Mouse (Mus musculus): ENCODE measurements around the gene Capn15. TPM values are rescaled to one million over a fixed set of nuclear protein-coding genes. Genes with fewer than 3 reads are reported as not detected.

Capn15 gene
- total and polyA plus RNA-seq, 3 experiments = 5.6 to 16.2 TPM; not detected in 1

DNA sequence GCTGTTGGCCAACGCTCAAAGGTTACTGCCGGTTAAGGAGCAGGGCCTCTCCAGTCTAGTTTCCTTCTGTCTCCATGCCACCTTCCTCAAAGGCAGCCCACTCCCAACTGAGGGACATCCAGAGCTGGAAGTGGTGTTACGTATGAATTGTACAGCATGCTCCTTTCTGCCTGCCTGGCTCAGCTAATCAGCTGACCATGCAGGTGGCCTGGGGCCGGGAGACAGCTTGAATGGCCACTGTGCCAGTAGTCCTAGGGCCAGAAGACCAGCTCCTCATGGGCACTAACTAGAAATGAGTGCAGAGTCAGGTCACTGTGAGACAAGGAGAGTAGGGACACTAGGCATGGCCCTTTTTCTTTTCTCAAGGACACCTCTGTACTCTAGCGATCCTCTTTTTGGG is 32.4 kb downstream of the Capn15 start:
- Histone ChIP-seq H3K27me3 (ENCODE audit: control insufficient read depth in 1 of 2, insufficient read depth in 2 of 2, low read length in 2 of 2) (no peaks in the 10 kb centered on the region), H3K4me1 (ENCODE audit: control insufficient read depth in 1 of 2, insufficient read depth in 2 of 2, low read length in 2 of 2) (no peaks in the 10 kb centered on the region), H3K4me3 (ENCODE audit: control insufficient read depth in 1 of 2, insufficient read depth in 1 of 2, low read depth in 2 of 2, low read length in 2 of 2) (no peak overlapping the region), H3K27ac (ENCODE audit: control insufficient read depth, low read depth, low read length) (no peak overlapping the region), H3K9me3 (replicated peaks; ENCODE audit: insufficient read depth, low read length) (no peaks in the 10 kb centered on the region), H3K36me3 (ENCODE audit: control insufficient read depth in 1 of 2, insufficient read depth in 2 of 2, low read length in 2 of 2) (no peaks in the 10 kb centered on the region; a peak in 1 of 4 replicates), H3K9ac (ENCODE audit: control insufficient read depth, low read depth, low read length, poor library complexity, severe bottlenecking) (no peak overlapping the region), H3K79me2 (ENCODE audit: control insufficient read depth, insufficient read depth, low read length, poor library complexity) (no peaks in the 10 kb centered on the region)
- no peak for DNase-seq (ENCODE audit: low read depth, low spot score)
- TF ChIP-seq USF2 (IDR thresholded peaks at IDR 0.05; ENCODE audit: borderline replicate concordance in 1 of 2, insufficient read depth in 1 of 2, low read depth in 1 of 2, low read length in 2 of 2) (no peak), USF1 (IDR thresholded peaks at IDR 0.05; ENCODE audit: low read depth, low read length) (no peak), GATA1 (IDR thresholded peaks at IDR 0.05; ENCODE audit: low read depth, low read length) (no peak), ZMIZ1 (IDR thresholded peaks at IDR 0.05; ENCODE audit: low read depth, low read length) (no peak), RCOR1 (IDR thresholded peaks at IDR 0.05; ENCODE audit: low read depth, low read length) (no peak)

DNA sequence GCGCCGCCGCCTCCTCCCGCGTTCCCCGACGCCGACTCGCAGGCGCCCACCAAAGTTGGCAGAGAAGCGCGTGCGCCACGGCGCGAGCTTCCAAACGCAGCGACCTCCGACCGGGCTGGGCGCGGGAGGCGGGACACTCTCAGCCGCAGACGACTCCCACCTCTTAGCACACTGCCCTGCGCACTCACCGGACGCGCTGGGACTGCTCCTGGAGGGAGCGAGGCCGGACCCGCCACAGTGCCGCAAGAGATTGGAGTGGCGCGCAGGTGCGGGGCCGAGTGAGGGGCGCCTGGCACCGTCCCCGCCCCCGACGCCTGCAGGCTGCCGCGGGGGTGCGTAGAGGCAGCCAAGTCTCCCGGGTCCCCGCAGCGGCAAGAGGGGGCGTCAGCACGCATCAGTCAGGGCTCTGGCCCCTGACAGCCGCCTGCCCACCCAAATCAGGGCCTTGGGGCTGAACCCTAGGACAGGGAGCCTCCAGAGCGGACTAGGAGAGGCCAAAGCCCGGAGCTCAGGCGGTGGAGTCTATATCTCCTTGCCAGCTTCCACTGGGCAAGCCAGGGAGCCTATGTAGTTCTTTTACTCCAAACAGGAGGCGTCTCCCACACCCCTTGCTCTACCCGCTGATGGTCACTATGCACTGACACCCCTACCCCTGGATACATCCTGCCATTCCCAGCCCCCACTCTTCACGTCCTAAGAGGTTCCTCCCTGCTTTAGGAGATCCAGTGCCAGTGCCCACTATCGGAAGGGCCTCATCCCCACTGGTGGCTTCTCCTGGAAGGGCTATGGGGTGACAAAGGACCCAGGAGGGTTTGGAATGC is 33.6 kb downstream of the Capn15 start, which contains the start of gene A930017K11Rik:
Gene A930017K11Rik, minus strand, starts transcription at position 763 of the 821 bp plus-strand sequence.
- Histone ChIP-seq H3K9me3 (replicated peaks; ENCODE audit: insufficient read depth, low read length) (no peaks in the 10 kb centered on the region), H3K9ac (ENCODE audit: control insufficient read depth, low read depth, low read length, poor library complexity, severe bottlenecking) (no peak within 1 kb of the TSS), H3K36me3 (ENCODE audit: control insufficient read depth in 1 of 2, insufficient read depth in 2 of 2, low read length in 2 of 2) (no peaks in the 10 kb centered on the region), H3K27me3 (ENCODE audit: control insufficient read depth in 1 of 2, insufficient read depth in 2 of 2, low read length in 2 of 2) (no peaks in the 10 kb centered on the region), H3K79me2 (ENCODE audit: control insufficient read depth, insufficient read depth, low read length, poor library complexity) (no peaks in the 10 kb centered on the region), H3K4me3 (ENCODE audit: control insufficient read depth in 1 of 2, insufficient read depth in 1 of 2, low read depth in 2 of 2, low read length in 2 of 2) (no peak within 1 kb of the TSS), H3K4me1 (ENCODE audit: control insufficient read depth in 1 of 2, insufficient read depth in 2 of 2, low read length in 2 of 2) (no peaks in the 10 kb centered on the region), H3K27ac (ENCODE audit: control insufficient read depth, low read depth, low read length) (no peak within 1 kb of the TSS)
- TF ChIP-seq KAT2A (conservative IDR thresholded peaks at IDR 0.05; ENCODE audit: low read depth, low read length) (no peak), MAX (IDR thresholded peaks at IDR 0.05; ENCODE audit: low read length) (no peak)
- DNase-seq (ENCODE audit: low read depth, low spot score) = no peak

DNA sequence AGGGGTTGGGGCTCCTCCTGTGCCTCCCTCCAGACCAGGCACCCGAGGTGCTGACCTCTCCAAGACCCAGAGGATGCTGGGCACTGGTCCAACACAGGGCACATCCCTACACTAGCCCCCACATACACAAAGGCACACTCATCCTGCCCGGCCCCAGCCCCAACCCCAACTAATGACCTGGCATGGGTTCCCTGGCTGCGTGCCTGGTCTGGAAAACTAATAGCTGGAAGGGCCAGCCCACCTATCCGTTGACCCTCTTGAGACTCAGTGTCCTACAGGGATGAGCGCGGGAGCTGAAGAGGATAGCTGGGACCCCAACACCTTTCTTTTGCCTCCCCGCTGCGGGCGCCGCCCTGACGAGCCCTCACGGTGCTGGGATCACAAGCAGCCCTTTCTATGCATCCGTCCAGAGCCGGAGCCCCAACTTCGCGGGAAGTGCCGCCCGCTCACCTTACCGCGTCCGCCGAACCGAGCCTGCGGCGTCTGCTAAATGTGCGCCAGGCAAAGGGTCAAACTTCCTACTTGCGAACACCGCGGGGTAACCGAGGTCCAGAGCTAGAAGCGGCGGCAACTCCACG is 34.3 kb downstream of the Capn15 start:
- Histone ChIP-seq H3K4me1 (ENCODE audit: control insufficient read depth in 1 of 2, insufficient read depth in 2 of 2, low read length in 2 of 2) (peaks cover 0 to 3% of the 10 kb centered on the region in 2 experiments; a peak in 1 of 4 replicates), H3K27ac (ENCODE audit: control insufficient read depth, low read depth, low read length) (no peak overlapping the region), H3K79me2 (ENCODE audit: control insufficient read depth, insufficient read depth, low read length, poor library complexity) (no peaks in the 10 kb centered on the region), H3K9ac (ENCODE audit: control insufficient read depth, low read depth, low read length, poor library complexity, severe bottlenecking) (no peak overlapping the region), H3K27me3 (ENCODE audit: control insufficient read depth in 1 of 2, insufficient read depth in 2 of 2, low read length in 2 of 2) (no peaks in the 10 kb centered on the region), H3K9me3 (replicated peaks; ENCODE audit: insufficient read depth, low read length) (no peaks in the 10 kb centered on the region), H3K4me3 (ENCODE audit: control insufficient read depth in 1 of 2, insufficient read depth in 1 of 2, low read depth in 2 of 2, low read length in 2 of 2) (no peak overlapping the region), H3K36me3 (ENCODE audit: control insufficient read depth in 1 of 2, insufficient read depth in 2 of 2, low read length in 2 of 2) (no peaks in the 10 kb centered on the region)
- no peak for TF ChIP-seq NELFE (IDR thresholded peaks at IDR 0.05; ENCODE audit: low read depth, low read length)
- TF ChIP-seq USF1 (IDR thresholded peaks at IDR 0.05; ENCODE audit: low read depth, low read length) = no peak
- no peak for TF ChIP-seq ELF1 (IDR thresholded peaks at IDR 0.05; ENCODE audit: low read depth, low read length)
- TF ChIP-seq USF2 (IDR thresholded peaks at IDR 0.05; ENCODE audit: borderline replicate concordance in 1 of 2, insufficient read depth in 1 of 2, low read depth in 1 of 2, low read length in 2 of 2) = no peak
- no peak for TF ChIP-seq MYB (IDR thresholded peaks at IDR 0.05; ENCODE audit: low read depth, low read length)
- no peak for TF ChIP-seq ZKSCAN1 (IDR thresholded peaks at IDR 0.05; ENCODE audit: low read depth, low read length)
- no peak for TF ChIP-seq KAT2A (conservative IDR thresholded peaks at IDR 0.05; ENCODE audit: low read depth, low read length)
- no peak for TF ChIP-seq MAX (IDR thresholded peaks at IDR 0.05; ENCODE audit: low read length)
- no peak for TF ChIP-seq E2F4 (IDR thresholded peaks at IDR 0.05; ENCODE audit: borderline replicate concordance, low read depth, low read length)
- no peak for TF ChIP-seq POLR2A (IDR thresholded peaks at IDR 0.05; ENCODE audit: control insufficient read depth in 1 of 2, insufficient read depth in 1 of 2, low read depth in 1 of 2, low read length in 2 of 2, poor library complexity in 1 of 2)
- DNase-seq (ENCODE audit: low read depth, low spot score) = no peak

Data from MEL (cell line).